Mouse (Mus musculus): Measurements from ENCODE around the gene Sufu. TPM values are rescaled to one million over a fixed set of nuclear protein-coding genes. Genes with fewer than 3 reads are reported as not detected.

Gene Sufu
- polyA plus RNA-seq, 1 experiment = 24.2 TPM

DNA sequence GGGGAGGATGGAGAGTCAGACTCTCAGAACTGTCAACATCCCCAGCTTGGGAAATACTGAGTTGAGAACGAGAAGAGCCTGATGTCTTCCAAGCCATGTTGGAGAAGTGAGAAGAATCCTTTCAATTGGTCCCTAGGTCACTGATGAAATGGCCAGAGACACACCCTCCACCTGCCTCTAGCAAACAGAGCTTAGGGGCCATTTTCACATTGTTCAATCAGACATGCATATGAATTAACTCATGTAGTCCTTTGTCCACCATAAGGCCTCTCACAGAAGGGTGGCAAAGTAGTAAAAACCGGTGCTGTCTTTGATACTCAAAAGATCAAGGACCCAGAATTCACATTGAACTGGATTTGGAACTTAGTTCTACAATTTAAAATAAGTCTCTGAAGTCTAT, 100.5 kb downstream of the Sufu start:
- DNase-seq (ENCODE audit: low read depth) = no peak

GRCm38 (mm10) chr19:46499539-46499835, 102.8 kb downstream of the Sufu start:
- no peak for DNase-seq (ENCODE audit: low read depth)

DNA sequence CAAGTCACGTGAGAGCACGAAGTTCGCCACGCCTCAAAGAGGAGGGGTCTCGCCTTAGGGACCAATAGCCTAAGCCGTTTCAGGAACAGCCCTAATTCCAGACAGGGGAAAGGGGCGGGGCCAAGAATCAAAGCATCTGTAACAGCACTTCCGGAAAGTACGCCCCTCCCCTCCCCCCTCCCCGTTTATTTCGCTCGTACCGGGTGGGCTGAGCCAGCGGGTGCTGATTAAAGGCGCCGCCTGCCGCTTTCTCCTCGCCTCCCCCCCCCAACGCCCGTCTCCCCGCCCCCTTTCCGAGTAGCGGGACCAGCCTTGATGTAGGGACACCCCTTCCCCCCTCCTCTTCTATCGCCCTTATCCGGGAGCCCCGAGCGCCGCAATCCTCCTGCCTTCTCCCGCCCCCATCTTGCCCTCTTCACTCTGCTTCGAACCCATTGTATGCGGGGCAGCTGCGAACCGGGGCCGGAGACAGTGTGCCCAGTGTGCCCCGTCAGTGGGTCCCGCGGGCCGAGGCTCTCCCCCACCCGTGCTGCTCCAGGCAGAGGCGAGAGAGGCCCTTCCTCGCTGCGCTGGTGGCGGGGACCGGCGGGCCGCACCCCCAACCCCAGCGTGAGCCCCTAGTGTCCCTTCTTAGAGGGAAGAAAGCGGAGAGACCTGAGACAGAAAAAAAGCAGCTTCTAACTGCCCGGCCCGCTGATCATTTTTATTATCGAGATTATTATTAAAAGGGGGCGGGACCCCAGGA, 103.3 kb downstream of the Sufu start:
- DNase-seq (ENCODE audit: low read depth) = peak; percentile 95

GRCm38 (mm10) chr19:46500581-46501341, 104.1 kb downstream of the Sufu start:
- DNase-seq (ENCODE audit: low read depth) = no peak

- no peak for DNase-seq (ENCODE audit: low read depth)
Observed at GRCm38 (mm10) chr19:46501401-46502068, 104.8 kb downstream of the Sufu start, which contains the start of gene Trim8. Gene Trim8, plus strand, starts transcription at chr19:46501702.

GRCm38 (mm10) chr19:46502069-46502455, 105.4 kb downstream of the Sufu start:
- DNase-seq (ENCODE audit: low read depth) = no peak

DNA sequence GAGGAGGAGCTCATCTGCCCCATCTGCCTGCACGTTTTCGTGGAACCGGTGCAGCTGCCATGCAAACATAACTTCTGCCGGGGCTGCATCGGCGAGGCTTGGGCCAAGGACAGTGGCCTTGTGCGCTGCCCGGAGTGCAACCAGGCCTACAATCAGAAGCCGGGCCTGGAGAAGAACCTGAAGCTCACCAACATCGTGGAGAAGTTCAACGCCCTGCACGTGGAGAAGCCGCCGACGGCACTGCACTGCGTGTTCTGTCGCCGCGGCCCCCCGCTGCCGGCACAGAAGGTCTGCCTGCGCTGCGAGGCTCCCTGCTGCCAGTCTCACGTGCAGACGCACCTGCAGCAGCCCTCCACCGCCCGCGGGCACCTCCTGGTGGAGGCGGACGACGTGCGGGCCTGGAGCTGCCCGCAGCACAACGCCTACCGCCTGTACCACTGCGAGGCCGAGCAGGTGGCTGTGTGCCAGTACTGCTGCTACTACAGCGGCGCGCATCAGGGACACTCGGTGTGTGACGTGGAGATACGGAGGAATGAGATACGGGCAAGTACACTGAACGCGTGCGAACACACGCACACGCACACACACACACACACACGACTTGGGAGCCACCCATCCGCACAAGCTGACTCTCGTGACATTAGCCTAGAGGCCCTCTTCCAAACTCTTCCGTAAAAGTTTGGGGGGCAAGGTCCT, 105.9 kb downstream of the Sufu start:
- DNase-seq (ENCODE audit: low read depth) = no peak

GRCm38 (mm10) chr19:46503351-46504084, 106.8 kb downstream of the Sufu start:
- no peak for DNase-seq (ENCODE audit: low read depth)

DNA sequence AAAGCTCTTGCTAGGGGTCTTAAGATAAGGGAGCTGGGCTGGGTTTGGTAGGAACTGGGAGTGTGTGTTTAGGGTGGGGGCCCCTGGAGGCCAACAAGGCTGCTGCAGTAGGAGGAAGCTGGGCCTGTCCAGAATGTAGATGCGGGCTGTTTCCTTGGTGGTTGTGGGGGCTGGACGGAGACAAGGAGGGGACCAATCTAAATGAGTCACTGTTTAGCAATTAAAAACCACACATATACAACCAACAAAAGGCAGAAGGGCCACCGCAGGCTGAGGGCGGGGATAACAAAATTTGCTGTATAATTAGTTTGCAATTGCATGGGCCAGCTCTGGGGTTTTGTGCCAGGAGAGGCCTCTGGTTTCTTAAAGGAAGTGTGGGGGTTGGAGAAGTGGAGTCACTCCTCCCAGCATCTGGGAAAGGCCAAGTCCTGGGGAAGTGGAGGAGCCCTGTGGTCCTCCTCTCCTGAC, 107.4 kb downstream of the Sufu start:
- DNase-seq (ENCODE audit: low read depth) = no peak

DNA sequence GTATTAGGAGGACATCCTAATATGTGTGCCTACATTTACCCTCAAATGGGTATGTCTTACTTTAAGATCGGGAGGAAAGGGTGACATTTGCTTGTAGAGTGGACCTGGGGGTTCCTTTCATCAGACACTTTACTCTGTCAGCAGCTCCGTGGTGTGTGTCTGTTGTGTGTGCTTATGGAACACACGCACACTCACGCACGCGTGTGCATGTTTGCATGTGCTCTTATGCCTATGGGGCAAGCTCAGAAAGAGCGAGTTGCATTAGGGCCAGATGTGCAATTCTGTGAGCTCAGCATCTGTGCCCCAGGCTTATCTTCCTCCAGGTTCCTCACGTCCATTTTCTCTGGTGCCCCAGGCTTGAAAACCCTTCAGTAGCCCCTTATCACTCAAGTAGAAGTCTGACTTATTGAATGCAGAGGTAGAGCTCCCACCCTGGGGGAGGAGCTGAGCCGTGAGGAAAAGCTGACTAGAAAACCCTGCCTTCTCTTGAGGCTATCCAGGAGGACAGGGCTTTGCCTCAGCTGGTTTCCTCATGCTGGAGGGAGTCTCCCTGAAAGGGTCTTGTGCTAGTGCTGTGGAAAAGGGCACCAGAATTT, 108.2 kb downstream of the Sufu start:
- no peak for DNase-seq (ENCODE audit: low read depth)

DNA sequence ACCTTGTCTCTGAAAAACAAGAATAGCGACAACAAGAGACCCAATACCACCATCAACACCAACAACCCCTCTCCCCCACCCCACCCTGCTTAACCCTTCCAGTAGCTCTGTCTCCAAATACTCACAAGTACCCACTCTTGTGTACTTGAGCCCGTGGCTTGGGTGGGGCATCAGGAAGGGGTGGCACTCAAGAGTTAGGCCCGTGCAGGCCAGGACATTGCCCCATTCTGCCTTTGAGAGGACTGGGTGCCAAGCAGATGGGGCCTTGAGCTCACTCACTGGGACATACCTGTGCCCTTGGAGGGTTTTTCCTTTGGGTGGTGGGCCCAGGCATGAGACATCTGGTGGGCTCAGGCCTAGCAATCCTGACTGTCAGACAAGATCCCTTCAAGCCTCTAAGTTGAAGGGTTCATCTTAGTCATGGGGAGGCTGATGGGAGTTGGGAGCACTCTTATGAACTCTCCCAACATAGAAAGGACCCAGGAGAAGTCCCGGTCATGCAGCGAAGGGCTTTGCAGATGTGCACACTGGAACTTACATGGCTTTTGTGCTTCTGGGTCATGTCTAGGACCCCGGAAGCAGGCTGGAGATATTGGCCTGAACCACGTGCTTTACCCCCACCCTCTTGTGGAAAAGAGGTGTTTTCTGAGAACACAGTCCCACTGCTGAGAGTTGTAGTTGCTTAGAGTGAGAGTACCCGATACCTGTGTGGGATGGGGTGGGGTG, 109.1 kb downstream of the Sufu start:
- no peak for DNase-seq (ENCODE audit: low read depth)

GRCm38 (mm10) chr19:46506372-46506717, 109.6 kb downstream of the Sufu start:
- no peak for DNase-seq (ENCODE audit: low read depth)

- DNase-seq (ENCODE audit: low read depth) = no peak
Observed at GRCm38 (mm10) chr19:46507181-46507581, 110.5 kb downstream of the Sufu start.

DNA sequence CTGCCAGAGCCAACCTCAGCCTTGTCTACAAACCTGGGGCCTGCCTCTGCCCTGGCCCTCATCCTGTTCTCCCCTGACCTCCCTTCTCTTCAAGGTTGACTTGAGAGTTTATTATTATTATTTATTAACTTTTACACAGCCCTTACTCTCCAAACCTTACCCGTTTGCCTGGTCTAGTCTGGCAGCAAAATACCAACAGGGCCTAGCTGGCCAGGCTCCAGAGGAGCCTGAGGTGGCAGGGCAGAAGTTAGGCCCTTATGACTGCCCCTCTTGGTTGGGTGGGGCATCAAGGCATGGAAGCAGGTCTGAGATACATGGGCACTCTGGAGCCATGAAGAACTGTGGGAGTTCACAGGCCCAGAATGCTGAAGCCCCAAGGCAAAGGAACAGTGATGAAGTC, 111.1 kb downstream of the Sufu start:
- DNase-seq (ENCODE audit: low read depth) = no peak

- DNase-seq (ENCODE audit: low read depth) = no peak
Observed at GRCm38 (mm10) chr19:46508738-46509137, 112.0 kb downstream of the Sufu start.

DNA sequence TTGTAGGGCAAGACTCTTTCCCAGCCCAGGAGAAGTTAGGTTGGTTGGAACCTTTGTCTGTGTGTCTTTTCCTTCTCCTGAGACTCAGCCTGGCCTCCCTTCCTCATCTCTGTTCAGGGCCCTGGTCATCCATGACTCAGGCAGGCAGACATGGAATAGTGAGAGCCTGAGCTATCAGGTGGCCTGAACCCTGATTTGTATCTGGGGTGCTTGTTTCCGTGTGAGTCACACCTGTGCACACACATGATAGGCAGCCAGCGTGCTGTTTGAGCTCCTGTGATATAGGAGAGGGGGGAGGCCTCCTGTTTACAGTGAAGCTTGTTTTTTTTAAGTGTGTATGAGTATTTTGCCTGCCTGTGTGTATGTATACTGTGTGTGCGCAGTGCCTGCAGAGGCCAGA, 112.5 kb downstream of the Sufu start:
- no peak for DNase-seq (ENCODE audit: low read depth)

DNA sequence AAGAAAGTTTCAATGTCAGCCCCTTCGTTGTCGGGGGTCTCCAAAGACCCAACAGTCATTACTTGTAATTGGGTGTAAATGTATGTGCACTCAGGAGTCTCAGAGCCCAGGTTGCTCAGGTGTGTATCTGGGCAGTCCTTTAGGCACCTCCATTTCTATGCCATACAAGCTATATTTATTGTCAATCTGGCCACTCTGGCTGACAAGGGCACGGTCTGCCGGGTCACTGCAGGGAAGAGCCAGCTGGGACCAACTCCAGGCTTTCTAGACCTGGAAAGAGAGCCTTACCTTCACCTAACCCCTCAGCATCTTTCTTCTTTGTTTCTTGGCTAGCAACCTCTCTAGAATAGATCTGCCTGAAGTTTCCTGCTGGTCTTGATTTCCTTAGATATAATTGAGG, 113.0 kb downstream of the Sufu start:
- no peak for DNase-seq (ENCODE audit: low read depth)

DNA sequence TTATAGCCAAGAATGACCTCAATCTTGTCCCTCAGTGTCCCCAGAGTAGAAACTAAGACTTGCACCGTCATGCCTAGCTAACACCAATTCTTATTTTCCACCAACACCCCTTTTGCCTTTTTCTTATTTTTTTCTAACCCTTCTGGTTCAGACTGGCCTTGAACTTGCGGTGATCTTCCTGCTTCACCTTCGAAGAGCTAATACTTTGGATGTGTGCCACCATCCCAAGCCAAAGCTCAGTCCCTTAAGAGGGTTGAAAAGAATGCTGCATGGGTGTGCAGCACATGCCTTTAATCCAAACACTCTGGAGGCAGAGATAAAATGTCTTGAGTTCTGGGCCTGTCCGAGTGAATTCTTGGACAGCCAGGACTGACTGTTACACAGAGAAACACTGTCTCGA, 113.7 kb downstream of the Sufu start:
- no peak for DNase-seq (ENCODE audit: low read depth)

GRCm38 (mm10) chr19:46510824-46511223, 114.1 kb downstream of the Sufu start:
- DNase-seq (ENCODE audit: low read depth) = no peak

DNA sequence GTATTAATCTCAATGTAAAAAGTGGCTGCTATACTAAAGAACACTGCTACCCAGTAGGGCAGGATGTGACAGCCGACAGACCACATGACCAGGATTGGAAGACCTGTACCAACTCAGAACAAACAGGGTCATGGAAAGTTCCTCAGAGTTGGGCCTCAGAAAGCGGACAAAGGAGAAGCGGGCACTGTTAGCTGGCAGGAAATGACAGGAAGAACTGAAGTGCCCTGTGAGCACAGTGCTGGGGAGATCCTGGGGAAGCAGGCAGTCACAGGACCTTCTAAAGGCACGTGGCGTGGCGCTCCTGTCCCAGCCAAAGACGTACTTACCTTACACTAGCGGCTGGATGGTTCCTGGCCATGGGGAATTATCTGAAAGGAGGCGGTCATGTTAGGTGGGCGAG, 114.6 kb downstream of the Sufu start:
- no peak for DNase-seq (ENCODE audit: low read depth)

- no peak for DNase-seq (ENCODE audit: low read depth)
Observed at GRCm38 (mm10) chr19:46514387-46514786, 117.7 kb downstream of the Sufu start.
